Mouse (Mus musculus): Measurements from ENCODE around the gene Rcn3. TPM values are rescaled to one million over a fixed set of nuclear protein-coding genes. Genes with fewer than 3 reads are reported as not detected.

The Rcn3 gene
- total and polyA plus RNA-seq, 2 experiments from 2014 or later = 39.3 to 42.9 TPM

DNA sequence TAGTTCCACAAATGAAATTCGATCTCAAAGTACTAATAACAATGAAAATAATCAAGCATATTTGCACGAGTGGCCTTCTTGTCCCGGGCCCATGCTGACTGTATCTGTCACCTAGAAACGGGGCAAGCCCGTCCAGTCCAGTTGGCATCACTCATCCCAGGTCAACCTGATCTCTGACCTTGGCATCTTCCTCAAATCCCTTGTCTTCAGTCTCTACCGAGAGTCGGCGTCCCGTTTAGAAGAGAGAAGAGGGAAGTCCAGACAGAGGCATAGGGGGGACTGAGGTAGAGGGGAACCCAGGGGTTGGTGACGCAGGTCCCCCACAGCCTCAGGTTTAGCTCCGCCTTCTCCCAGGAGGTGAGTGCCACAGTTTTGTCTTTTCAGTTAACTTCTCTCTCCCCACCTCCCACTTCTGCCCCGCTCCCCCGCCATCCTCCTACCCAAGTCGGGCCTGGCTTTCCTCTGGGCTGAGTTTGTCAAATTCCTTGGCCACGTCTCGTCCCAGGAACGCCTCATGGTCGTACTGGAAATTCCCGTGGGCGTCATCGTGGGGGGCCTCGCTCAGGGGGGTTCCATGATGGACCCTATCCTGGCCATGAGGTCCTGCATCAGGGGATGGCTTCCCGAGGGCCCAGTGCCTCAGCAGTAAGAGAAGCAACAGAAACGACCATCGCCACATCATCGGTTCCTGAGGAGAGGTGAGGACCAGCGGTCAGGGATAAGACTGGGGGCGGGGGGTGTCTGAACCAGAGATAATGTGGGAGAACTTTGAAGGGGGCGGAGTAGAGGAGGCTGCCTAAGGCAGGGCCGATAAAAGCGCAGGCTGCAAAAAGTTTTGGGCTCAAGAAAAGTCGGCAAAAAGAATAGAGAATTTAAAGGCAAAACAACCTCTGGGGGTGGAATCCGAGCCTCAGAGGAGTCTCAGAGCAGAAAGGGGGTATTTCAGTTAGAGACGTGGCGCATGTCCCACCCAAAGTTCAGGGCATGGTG, 725 bp downstream of the Rcn3 start:
- WGBS = 14% methylated on average over 35 of the region's 35 CpGs
- peak overlapping the region; percentile 61 for H3K4me2 ChIP-seq (ENCODE audit: low read depth, low read length)
- H3K9ac ChIP-seq (replicated peaks; ENCODE audit: low read length) = peak overlapping the region; percentile 44
- no peaks in the 10 kb centered on the region for H3K27me3 ChIP-seq (ENCODE audit: insufficient read depth, low read length)
- H3K27ac ChIP-seq = peak overlapping the region; percentile 41; the same call in 1 of the 2 replicates
- ATAC-seq = peak; percentile 16; the same call in 1 of the 2 replicates
- no peaks in the 10 kb centered on the region for H3K4me1 ChIP-seq (ENCODE audit: insufficient read depth, low read length)
- no peaks in the 10 kb centered on the region for H3K9me3 ChIP-seq (ENCODE audit: low read length)
- peak overlapping the region; percentile 37 for H3K4me3 ChIP-seq (ENCODE audit: low read length)
- no peak for TF ChIP-seq CTCF (IDR thresholded peaks at IDR 0.05; ENCODE audit: low read depth)
- DNase-seq (ENCODE audit: low spot score) = no peak
- H3K36me3 ChIP-seq (ENCODE audit: insufficient read depth, low read length) = no peaks in the 10 kb centered on the region

DNA sequence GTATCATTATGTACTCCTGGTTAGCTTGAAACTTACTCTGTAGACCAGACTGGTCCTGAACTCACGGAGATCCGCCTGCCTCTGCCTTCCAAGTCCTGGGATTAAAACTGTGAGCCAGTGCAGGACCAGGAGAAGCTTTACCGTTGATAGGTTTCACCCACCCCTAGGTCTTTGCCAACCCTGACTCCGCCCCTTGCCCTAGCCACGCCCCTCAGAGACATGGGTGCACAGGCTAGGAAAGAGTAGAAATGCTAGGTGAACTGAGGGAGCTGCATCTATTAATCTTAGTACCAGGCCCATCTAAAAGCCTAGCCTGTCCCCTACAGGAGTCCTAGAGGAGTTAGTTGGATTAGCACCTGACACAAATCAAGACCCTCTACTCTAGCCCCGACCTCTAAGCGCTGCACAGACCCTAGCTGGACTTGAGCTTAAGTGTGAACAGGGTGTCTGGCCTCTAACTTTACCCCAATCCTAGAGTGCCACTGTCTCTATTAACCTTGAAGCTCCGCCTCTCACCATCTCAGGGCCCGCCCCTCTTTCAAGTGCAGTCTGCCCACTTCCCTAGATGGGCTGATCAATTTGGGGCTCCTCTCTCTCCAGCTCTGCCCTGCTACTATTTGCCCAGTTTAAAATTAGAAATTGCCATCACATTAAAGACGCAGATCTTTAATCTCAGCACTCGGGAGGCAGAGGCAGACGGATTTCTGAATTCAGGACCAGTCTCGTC, 1.6 kb downstream of the Rcn3 start:
- TF ChIP-seq CTCF (IDR thresholded peaks at IDR 0.05; ENCODE audit: low read depth) = no peak
- DNase-seq (ENCODE audit: low spot score) (no peak), ATAC-seq (no peak)
- Histone ChIP-seq H3K4me2 (ENCODE audit: low read depth, low read length) (no peak overlapping the region), H3K4me1 (ENCODE audit: insufficient read depth, low read length) (no peaks in the 10 kb centered on the region), H3K27ac (no peak overlapping the region), H3K27me3 (ENCODE audit: insufficient read depth, low read length) (no peaks in the 10 kb centered on the region), H3K9me3 (ENCODE audit: low read length) (no peaks in the 10 kb centered on the region), H3K9ac (replicated peaks; ENCODE audit: low read length) (no peak overlapping the region), H3K36me3 (ENCODE audit: insufficient read depth, low read length) (no peaks in the 10 kb centered on the region), H3K4me3 (ENCODE audit: low read length) (no peak overlapping the region)
- 85% methylated on average over 13 of the region's 13 CpGs for WGBS

- Histone ChIP-seq H3K36me3 (ENCODE audit: insufficient read depth, low read length) (no peaks in the 10 kb centered on the region), H3K9me3 (ENCODE audit: low read length) (no peaks in the 10 kb centered on the region), H3K27ac (no peak overlapping the region), H3K4me2 (ENCODE audit: low read depth, low read length) (no peak overlapping the region), H3K4me1 (ENCODE audit: insufficient read depth, low read length) (no peaks in the 10 kb centered on the region), H3K27me3 (ENCODE audit: insufficient read depth, low read length) (no peaks in the 10 kb centered on the region), H3K4me3 (ENCODE audit: low read length) (no peak overlapping the region), H3K9ac (replicated peaks; ENCODE audit: low read length) (no peak overlapping the region)
- 95% methylated on average over 17 of the region's 17 CpGs for WGBS
- ATAC-seq (no peak), DNase-seq (ENCODE audit: low spot score) (no peak)
- no peak for TF ChIP-seq CTCF (IDR thresholded peaks at IDR 0.05; ENCODE audit: low read depth)
These were observed 3.4 kb downstream of the Rcn3 start for GRCm38 (mm10) chr7:45088597-45088996.

GRCm38 (mm10) chr7:45086084-45086483, 5.9 kb downstream of the Rcn3 start:
- Histone ChIP-seq H3K36me3 (ENCODE audit: insufficient read depth, low read length) (no peaks in the 10 kb centered on the region), H3K4me1 (ENCODE audit: insufficient read depth, low read length) (no peaks in the 10 kb centered on the region), H3K27ac (no peak overlapping the region), H3K9ac (replicated peaks; ENCODE audit: low read length) (no peak overlapping the region), H3K9me3 (ENCODE audit: low read length) (no peaks in the 10 kb centered on the region), H3K27me3 (ENCODE audit: insufficient read depth, low read length) (no peaks in the 10 kb centered on the region), H3K4me2 (ENCODE audit: low read depth, low read length) (no peak overlapping the region), H3K4me3 (ENCODE audit: low read length) (no peak overlapping the region)
- DNase-seq (ENCODE audit: low spot score) (no peak), ATAC-seq (no peak)
- TF ChIP-seq CTCF (IDR thresholded peaks at IDR 0.05; ENCODE audit: low read depth) = peak; percentile 24; the same call in 1 of the 2 replicates
- WGBS = 80% methylated on average over 4 of the region's 4 CpGs

DNA sequence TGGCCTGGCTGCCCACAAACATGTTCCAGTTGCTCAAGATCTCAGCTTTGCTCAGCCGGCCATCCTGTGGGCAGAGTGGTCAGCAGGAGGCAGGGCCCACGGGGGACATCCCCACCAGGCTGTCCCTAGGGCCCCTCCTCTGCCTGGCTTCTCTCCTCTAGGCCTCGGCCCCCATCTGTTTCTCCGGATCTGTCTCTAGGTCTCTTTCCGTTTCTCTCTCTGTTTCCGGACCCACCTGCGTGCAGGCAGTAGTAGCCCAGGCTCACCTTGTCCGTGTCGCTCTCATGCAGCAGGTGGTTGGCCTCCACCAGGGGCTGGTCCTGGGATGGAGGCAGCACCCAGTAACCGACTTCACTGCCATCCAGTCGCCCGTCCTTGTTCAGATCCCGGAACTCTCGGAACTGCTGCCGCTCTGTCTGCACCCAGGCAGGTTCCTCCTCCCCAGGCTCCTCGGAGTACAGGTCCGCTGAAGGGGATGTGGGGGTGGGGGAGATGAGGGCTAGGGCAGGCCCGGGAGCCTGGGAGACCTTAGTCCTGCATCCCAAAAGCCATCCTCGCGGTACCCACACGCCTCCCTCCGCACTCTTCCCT, 8.6 kb downstream of the Rcn3 start:
- H3K4me3 ChIP-seq (ENCODE audit: low read length) = no peak overlapping the region
- H3K27me3 ChIP-seq (ENCODE audit: insufficient read depth, low read length) = no peaks in the 10 kb centered on the region
- no peak for DNase-seq (ENCODE audit: low spot score)
- no peaks in the 10 kb centered on the region for H3K9me3 ChIP-seq (ENCODE audit: low read length)
- no peak overlapping the region for H3K4me2 ChIP-seq (ENCODE audit: low read depth, low read length)
- no peak for TF ChIP-seq CTCF (IDR thresholded peaks at IDR 0.05; ENCODE audit: low read depth)
- 83% methylated on average over 22 of the region's 22 CpGs for WGBS
- no peak for ATAC-seq
- H3K9ac ChIP-seq (replicated peaks; ENCODE audit: low read length) = no peak overlapping the region
- H3K27ac ChIP-seq = peak overlapping the region; percentile 62; the same call in 1 of the 2 replicates
- H3K4me1 ChIP-seq (ENCODE audit: insufficient read depth, low read length) = no peaks in the 10 kb centered on the region
- no peaks in the 10 kb centered on the region for H3K36me3 ChIP-seq (ENCODE audit: insufficient read depth, low read length)

All from hindbrain, postnatal 0 days (tissue).